Mouse (Mus musculus): ENCODE data around the gene Crnn. TPM values are rescaled to one million over a fixed set of nuclear protein-coding genes. Genes with fewer than 3 reads are reported as not detected.

Gene Crnn
- polyA plus RNA-seq, 1 experiment from 2014 or later: not detected

DNA sequence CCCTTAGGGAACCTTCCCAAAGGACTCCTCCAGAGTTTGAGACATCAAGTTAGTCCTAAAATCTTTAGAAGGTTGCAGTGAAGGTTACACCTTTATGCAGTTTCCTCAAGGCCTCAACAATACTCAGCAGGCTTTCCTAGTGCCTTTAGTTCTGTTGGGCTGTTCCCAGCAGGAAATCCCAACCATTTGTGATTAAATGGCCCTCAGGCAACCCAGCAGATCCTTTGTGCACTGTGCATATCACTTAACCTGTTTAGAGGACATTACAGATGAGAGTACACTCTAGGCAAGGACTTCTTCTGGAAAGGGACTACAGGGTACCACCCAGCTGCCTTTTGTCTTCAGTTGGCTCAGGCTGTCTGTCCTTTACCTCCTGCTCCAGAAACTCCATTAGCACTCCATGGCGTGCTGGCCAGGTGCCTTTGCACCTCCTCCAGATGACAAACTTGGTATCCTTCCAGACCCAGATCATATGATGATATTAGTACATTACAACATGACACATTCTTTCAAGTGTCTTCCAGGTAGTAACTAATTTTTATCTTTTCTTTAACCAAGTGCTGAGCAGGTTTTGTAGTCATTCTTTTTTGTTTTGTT is 18.5 kb downstream of the Crnn start:
- no peaks in the 10 kb centered on the region for H3K27me3 ChIP-seq (ENCODE audit: control insufficient read depth, insufficient read depth, low read length)
- H3K9ac ChIP-seq (replicated peaks; ENCODE audit: low read length): no peak overlapping the region
- H3K4me2 ChIP-seq (ENCODE audit: low read length): no peak overlapping the region
- H3K9me3 ChIP-seq (ENCODE audit: control insufficient read depth, low read length): no peaks in the 10 kb centered on the region
- no peak overlapping the region for H3K27ac ChIP-seq (replicated peaks; ENCODE audit: low read depth, low read length)
- H3K36me3 ChIP-seq (ENCODE audit: control insufficient read depth, insufficient read depth, low read length): no peaks in the 10 kb centered on the region
- 65% methylated on average over 1 of the region's 1 CpGs for WGBS
- no peak for DNase-seq
- no peak for ATAC-seq (ENCODE audit: low FRiP score, low TSS enrichment)
- no peaks in the 10 kb centered on the region for H3K4me1 ChIP-seq (ENCODE audit: control insufficient read depth, insufficient read depth, low read length)
- H3K4me3 ChIP-seq (replicated peaks; ENCODE audit: low read depth, low read length): no peak overlapping the region

DNA sequence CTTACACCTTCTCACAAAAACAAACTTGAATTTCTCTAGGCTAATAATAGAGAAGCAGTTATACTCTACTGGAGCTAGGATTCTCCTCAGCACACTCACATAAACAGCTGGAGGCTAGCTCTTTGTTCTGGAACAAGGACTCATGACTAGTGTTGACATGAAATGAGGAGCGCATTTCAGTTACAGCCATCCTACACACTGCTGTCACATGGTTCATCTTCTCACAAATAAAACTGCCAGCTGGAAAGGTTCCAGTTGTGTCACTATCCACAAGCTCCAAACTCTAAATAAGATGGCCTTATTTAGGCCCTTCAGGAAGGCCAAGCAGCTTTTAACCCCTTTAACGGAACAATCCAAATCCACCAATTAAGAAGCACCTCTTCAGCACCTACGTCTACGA is 36.3 kb downstream of the Crnn start:
- Histone ChIP-seq H3K36me3 (ENCODE audit: control insufficient read depth, insufficient read depth, low read length) (no peaks in the 10 kb centered on the region), H3K4me1 (ENCODE audit: control insufficient read depth, insufficient read depth, low read length) (no peaks in the 10 kb centered on the region), H3K4me2 (ENCODE audit: low read length) (no peak overlapping the region), H3K27me3 (ENCODE audit: control insufficient read depth, insufficient read depth, low read length) (no peaks in the 10 kb centered on the region), H3K27ac (replicated peaks; ENCODE audit: low read depth, low read length) (no peak overlapping the region), H3K9ac (replicated peaks; ENCODE audit: low read length) (no peak overlapping the region), H3K9me3 (ENCODE audit: control insufficient read depth, low read length) (no peaks in the 10 kb centered on the region), H3K4me3 (replicated peaks; ENCODE audit: low read depth, low read length) (no peak overlapping the region)
- ATAC-seq (ENCODE audit: low FRiP score, low TSS enrichment): no peak
- no peak for DNase-seq
- WGBS: 92% methylated on average over 4 of the region's 4 CpGs

DNA sequence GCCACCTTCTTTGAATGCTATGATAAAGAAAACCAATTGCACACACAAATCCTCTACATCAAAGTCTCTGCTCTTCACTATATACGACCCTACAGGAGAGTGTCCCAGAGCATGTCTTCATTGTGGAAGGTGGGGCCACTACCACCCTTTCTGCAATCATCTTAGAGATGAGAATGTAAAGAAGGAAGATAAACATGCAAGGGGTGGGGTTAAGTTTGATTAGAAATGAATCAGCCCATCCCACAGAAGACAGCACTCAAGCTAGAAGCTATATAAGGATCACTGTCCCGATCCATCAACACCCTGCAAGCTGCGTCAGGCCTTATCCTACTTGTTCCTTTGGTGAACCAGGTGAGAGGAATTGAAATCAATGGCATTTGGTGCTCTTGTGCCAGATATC is 52.4 kb downstream of the Crnn start, which contains the start of gene Flg2:
Gene Flg2 (plus strand): TSS at position 301 of the 400 bp plus-strand sequence.
- WGBS: 68% methylated on average over 3 of the region's 3 CpGs
- Histone ChIP-seq H3K4me3 (replicated peaks; ENCODE audit: low read depth, low read length) (no peak within 1 kb of the TSS), H3K36me3 (ENCODE audit: control insufficient read depth, insufficient read depth, low read length) (no peaks in the 10 kb centered on the region), H3K27me3 (ENCODE audit: control insufficient read depth, insufficient read depth, low read length) (no peaks in the 10 kb centered on the region), H3K9me3 (ENCODE audit: control insufficient read depth, low read length) (no peaks in the 10 kb centered on the region), H3K27ac (replicated peaks; ENCODE audit: low read depth, low read length) (no peak within 1 kb of the TSS), H3K9ac (replicated peaks; ENCODE audit: low read length) (no peak within 1 kb of the TSS), H3K4me1 (ENCODE audit: control insufficient read depth, insufficient read depth, low read length) (no peaks in the 10 kb centered on the region), H3K4me2 (ENCODE audit: low read length) (no peak within 1 kb of the TSS)
- DNase-seq (no peak), ATAC-seq (ENCODE audit: low FRiP score, low TSS enrichment) (no peak)

Other genes starting within 250 kb of the Crnn start
- gene Lce3a, start 218.6 kb upstream of the Crnn start, polyA plus RNA-seq (2014; fragmentation: Nextera tagmentation; extraction: Ambion mirVana): not detected in 2 replicates
- gene Lce3b, start 211.8 kb upstream of the Crnn start, polyA plus RNA-seq (2014; fragmentation: Nextera tagmentation; extraction: Ambion mirVana): not detected in 2 replicates
- not detected in 2 replicates for gene Lce3c, start 200.3 kb upstream of the Crnn start, polyA plus RNA-seq (2014; fragmentation: Nextera tagmentation; extraction: Ambion mirVana)
- not detected in 2 replicates for gene Lce3d, start 187.4 kb upstream of the Crnn start, polyA plus RNA-seq (2014; fragmentation: Nextera tagmentation; extraction: Ambion mirVana)
- gene Lce3e, start 177.7 kb upstream of the Crnn start, polyA plus RNA-seq (2014; fragmentation: Nextera tagmentation; extraction: Ambion mirVana): not detected in 2 replicates
- gene Lce3f, start 152.6 kb upstream of the Crnn start, polyA plus RNA-seq (2014; fragmentation: Nextera tagmentation; extraction: Ambion mirVana): not detected in 2 replicates
- 0.63 and 2.5 TPM in 2 replicates for gene Crct1, start 129.1 kb upstream of the Crnn start, polyA plus RNA-seq (2014; fragmentation: Nextera tagmentation; extraction: Ambion mirVana)
- gene Lce1m, start 125.7 kb upstream of the Crnn start, polyA plus RNA-seq (2014; fragmentation: Nextera tagmentation; extraction: Ambion mirVana): not detected in 2 replicates
- gene Gm4858, start 76.0 kb upstream of the Crnn start, polyA plus RNA-seq (2014; fragmentation: Nextera tagmentation; extraction: Ambion mirVana): not detected in 2 replicates
- 0.04 TPM in 1 of 2 replicates, not detected in the other for gene Flg2, start 52.5 kb downstream of the Crnn start, polyA plus RNA-seq (2014; fragmentation: Nextera tagmentation; extraction: Ambion mirVana)
- gene Flg, start 128.7 kb downstream of the Crnn start, polyA plus RNA-seq (2014; fragmentation: Nextera tagmentation; extraction: Ambion mirVana): not detected in 2 replicates
- not detected in 2 replicates for gene Hrnr, start 175.0 kb downstream of the Crnn start, polyA plus RNA-seq (2014; fragmentation: Nextera tagmentation; extraction: Ambion mirVana)
- gene Rptn, start 248.9 kb downstream of the Crnn start, polyA plus RNA-seq (2014; fragmentation: Nextera tagmentation; extraction: Ambion mirVana): not detected in 2 replicates